Mouse (Mus musculus) thymus, postnatal 4 days (tissue): ENCODE results near the gene Tnnc2.
"Not testable (repeated sequence)": the region's sequence is repeated elsewhere in the genome, so short reads cannot be mapped to it uniquely, and the experiment has no call there.

Experiments used
- DNase-seq: peaks from one replicate; pipeline ENCODE4 v3.0.0; 2021

Gene Tnnc2

DNA sequence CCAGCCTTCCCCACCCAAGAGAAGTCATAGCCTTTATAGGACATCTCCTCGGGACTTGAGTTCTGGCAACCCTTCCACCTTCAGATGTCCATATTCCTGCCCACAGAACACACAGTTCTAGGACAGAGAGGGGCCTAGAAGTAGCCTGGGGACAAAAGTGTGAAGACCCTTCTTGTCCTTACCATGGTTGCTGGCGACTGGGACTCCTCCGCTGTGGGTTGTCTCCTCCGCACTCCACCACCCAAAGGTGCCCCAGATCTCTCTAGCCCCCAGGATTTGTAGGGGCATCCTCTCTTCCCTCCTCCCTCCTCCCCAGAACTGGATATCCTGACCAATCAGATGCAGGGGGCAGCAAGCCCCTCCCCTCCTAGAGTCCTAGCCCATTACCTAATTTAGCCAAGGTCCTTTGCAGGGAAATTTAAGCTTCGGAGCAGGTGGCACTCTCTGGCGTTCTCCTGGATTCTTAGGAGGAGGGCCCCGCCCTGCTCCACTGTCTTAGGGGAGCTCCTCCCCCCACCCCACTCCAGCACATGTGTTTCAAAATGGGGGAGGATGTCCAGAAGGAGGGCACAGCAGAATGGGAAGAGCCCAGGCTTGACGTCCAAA, at the start of gene Tnnc2:
Gene Tnnc2, minus strand, starts transcription at position 487 of the 606 bp plus-strand sequence.
- no peak for DNase-seq

DNA sequence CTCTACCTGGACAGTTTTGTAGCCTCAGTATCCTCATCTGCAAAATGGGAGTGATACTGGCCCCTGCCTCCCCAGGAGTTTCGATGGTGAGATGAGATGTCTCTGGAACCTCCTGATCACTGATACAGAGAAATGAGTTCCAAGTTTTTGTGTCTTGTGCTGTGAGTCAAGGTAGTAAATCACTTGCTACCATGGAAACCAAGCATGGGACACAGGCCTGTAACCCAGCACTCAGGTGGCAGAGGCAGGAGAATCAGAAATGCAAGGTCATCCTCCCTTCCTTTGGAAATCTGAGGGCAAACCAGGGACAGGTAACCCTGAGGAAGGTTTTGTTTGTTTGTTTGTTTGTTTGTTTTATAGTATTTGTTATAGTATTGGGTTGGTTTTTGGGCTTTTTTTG, 49.3 kb upstream of the Tnnc2 start:
- DNase-seq = no peak

GRCm38 (mm10) chr2:164828437-164828836, 48.7 kb upstream of the Tnnc2 start, which contains the start of gene Spata25:
TSS of gene Spata25 (minus strand) at chr2:164828537.
- no peak for DNase-seq

DNA sequence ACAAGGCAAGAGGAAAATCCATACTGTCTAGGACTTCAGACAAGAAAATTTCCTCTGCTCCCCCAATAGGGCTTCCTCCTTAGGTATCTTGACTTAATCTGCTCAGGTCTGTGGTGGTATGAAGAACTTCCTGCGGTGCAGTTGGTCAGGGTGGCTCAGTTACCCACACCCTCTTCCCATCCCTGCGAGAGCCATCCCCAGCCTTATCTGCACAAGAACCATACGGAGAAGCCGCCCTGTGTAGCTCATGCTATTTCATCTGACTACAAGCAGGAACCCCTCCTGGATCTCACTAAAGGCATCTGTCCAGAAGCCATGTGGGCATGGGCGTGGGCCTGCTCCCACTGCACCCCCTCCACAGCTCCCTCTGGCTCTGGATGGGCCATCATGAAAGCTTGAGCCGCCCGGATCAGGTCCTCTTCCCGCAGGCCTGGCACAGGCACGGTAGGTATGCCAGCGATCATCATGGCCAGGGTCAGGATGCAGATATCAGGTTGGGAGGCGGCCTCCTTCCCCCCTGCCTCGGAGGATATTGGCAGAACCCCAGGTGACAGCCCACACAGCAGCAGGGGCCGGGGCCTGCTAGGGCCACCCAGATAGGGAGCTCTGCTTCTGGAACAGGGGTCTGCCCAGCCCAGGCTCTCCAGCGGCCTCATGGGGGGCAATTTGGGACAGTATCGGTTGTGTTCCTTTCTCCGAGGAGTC, 47.5 kb upstream of the Tnnc2 start:
- DNase-seq = no peak

DNA sequence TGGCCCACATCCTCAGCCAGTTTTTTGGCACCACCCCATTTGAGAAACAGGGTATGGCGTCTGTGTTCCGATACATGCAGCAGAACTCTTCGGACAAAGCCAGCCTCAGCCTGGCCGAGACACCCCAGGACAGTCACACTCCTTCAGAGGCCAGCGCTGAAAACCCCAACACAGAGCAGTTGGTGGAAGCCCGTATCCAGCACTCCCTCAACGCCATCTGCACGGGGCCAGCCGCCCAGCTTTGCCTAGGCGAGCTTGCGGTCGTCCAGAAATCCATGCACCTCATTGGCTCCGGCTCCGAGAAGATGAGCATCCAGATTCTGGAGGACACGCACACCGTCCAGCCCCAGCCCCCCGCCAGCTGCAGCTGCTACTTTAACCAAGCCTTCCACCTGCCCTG, 45.8 kb upstream of the Tnnc2 start:
- DNase-seq = no peak

DNA sequence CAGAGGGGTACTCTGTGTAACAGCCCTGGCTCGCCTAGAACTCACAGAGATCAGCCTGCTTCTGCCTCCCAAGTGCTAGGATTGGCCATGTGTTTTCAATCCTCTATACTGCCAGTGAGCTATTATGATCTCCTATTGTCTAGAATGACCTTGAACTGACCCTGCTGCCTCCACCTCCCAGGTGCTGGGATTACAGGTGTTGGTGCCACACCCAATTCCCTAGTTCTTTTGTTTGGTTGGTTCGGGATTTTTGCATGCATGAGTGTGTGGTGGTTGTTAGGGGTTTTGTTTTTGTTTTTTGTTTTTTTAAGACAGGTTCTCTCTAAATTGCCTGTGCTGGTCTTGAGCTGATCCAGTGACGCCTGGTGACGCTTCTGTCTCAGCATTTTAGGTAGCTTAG, 44.2 kb upstream of the Tnnc2 start:
- no peak for DNase-seq

DNA sequence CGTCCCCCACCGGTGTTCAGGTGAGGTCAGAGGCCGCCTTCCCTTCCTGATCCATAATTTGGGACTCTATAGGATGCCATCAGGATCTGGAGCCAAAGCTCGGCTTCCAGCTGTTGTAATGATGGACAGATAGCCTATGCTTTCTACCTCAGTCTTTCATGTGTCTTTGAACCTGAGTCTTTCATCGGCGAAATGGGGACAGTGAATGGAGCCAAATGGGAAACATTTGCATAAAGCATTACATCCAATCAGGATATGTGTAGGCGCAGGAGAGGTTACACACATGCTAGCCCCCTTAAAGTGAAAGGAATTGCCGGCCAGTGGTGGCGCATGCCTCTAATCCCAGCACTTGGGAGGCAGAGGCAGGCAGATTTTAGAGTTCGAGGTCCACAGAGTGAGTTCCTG, 43.4 kb upstream of the Tnnc2 start:
- DNase-seq = no peak

- peak; percentile 99 for DNase-seq
Observed at GRCm38 (mm10) chr2:164822636-164823165, 42.9 kb upstream of the Tnnc2 start, which contains the start of gene Zswim1. TSS of gene Zswim1 (plus strand) at chr2:164822686.

DNA sequence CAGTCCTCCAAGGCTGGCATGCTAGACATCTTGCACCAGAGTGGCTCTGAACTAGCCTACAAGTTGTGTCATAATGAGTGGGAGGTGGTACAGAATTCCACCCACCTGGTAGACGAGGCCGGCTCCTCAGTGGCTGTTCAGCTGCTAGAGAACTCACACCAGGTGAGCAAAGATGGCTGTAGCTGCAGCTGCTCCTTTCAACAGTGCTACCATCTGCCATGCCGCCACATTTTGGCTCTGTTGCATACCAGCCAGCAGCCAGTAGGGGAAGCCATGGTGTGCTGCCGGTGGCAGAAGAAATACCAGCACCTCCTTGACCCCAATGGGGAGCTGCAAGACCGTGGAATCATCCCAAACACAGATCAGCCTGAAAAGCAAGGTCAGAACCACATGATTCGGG, 41.3 kb upstream of the Tnnc2 start:
- no peak for DNase-seq

- no peak for DNase-seq
Observed at GRCm38 (mm10) chr2:164817703-164818102, 37.9 kb upstream of the Tnnc2 start.

- no peak for DNase-seq
Observed at GRCm38 (mm10) chr2:164817206-164817605, 37.4 kb upstream of the Tnnc2 start.

- DNase-seq = no peak
Observed at GRCm38 (mm10) chr2:164815821-164816220, 36.1 kb upstream of the Tnnc2 start.

GRCm38 (mm10) chr2:164815348-164815747, 35.6 kb upstream of the Tnnc2 start:
- no peak for DNase-seq

- DNase-seq = no peak
Observed at GRCm38 (mm10) chr2:164813557-164813956, 33.8 kb upstream of the Tnnc2 start.

DNA sequence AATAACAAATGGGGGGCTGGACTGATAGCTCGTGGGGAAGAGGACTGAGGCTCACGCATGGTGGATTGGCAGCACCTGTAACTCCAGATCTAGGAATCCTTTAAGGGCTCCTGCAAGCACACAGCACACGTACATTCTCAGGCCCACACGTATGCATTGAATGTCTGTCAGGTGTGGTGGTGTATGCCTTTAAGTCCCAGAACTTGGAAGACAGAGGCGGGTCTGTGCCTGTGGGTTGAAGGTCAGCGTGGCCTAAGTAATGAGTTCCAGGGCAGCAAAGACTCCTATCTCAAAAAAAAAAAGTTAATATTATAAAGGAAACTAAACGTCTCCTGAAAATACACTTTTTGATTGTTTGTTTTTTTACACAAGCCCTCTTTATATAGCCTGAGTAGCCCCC, 26.8 kb upstream of the Tnnc2 start:
- DNase-seq = no peak

- no peak for DNase-seq
Observed at GRCm38 (mm10) chr2:164805332-164805718, 25.6 kb upstream of the Tnnc2 start.

DNA sequence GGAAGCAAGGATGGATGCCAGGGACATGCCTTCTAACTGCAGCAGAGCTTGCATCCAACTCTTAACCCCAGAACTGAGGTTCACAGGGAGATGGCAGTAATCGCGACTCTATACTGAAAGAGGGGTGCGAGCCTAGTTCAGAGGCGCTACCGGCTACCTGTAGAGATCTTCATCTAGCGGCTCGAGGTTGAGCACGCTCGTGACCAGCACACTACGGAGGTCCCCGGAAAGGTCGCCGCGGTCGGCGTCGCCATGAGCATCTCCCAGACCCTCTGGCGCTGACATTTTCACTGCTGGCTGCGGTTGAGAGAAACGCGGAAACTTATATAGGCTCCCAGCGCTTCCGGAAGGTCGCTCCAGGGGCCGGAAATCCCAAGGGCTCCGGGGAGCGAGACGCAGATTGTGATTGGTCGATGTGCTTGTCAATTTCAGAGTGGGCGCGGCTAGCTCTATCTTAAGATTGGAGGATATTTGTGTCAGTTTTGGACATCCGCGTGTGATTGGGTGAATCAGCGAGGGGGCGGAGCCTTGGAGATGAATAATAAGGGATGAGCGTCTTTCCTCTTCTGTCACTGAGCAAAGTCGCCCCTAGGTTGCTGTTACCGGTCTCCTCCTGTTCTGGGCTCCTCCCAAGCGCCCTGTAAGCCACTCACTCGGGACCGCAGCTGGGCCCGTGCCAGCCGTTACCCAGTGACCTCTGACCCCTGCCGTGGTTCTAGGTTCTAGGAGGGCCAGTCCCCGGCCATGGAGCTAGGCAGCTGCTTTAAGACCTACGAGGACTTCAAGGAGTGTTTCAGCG, 25.0 kb upstream of the Tnnc2 start, which contains the start of the genes Acot8 and Zswim3:
Gene Acot8, minus strand, starts transcription at position 350 of the 799 bp plus-strand sequence.
Gene Zswim3, plus strand, starts transcription at position 566 of the 799 bp plus-strand sequence.
- DNase-seq = peak; percentile 98

- DNase-seq = no peak
Observed at GRCm38 (mm10) chr2:164803921-164804313, 24.1 kb upstream of the Tnnc2 start.

GRCm38 (mm10) chr2:164803201-164803920, 23.6 kb upstream of the Tnnc2 start:
- DNase-seq = no peak

DNA sequence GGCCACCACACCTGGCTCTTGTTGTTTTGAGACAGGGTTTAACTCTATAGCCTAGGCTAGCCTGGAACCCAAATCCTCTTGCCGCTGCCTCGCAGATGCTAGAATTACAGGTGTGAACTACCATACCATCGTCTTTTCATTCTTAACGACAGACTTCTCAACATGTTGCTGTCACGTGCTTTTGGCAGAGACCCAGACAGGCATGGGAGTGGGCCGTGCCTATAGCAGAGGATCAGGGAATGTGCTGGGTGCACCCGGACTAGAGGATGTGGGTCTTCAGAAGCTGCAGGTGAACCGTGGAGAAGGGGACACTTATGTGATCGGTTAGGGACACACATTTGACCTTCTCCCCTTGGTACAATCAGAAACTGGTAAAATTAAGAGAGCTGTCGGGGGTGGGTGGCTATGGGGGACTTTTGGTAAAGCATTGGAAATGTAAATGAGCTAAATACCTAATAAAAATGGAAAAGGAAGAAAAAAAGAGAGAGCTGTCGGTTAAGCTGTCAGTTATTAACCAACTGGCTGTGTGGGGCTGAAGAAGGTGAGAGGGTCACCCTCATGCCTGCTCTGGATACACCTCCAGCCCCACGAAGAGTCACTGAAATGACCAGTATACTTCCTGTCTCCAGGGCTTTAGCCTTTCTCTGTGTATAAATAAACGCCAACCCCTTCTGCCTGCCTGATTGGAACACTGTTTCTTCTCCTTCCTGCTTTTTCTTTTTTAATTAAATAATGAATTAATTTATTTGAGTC, 20.7 kb upstream of the Tnnc2 start:
- DNase-seq = no peak

- not testable (repeated sequence) for DNase-seq
Observed at GRCm38 (mm10) chr2:164798554-164798953, 18.8 kb upstream of the Tnnc2 start.

- no peak for DNase-seq
Observed at GRCm38 (mm10) chr2:164795868-164796267, 16.1 kb upstream of the Tnnc2 start.
